Mouse (Mus musculus): ENCODE measurements around the gene Nckipsd.

DNA sequence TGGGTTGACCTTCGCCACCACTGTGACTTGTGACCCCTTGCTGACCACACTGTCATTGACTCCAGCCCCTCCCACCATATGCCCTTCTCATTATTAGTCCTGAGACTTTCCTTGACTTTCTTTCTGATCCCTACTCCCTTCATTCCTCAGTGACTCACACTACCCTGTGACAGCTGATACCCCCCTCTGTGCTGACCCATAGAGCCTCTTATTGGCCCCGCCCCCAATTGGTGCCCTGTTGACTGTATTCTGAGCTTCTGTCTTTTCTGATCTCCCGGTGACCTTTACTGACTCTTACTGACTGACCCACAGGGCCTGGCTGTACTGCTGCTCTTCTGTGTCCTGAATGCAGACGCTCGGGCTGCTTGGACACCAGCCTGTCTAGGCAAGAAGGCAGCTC lies 37.2 kb downstream of the Nckipsd start:
- TF ChIP-seq POLR2A (IDR thresholded peaks at IDR 0.05; ENCODE audit: extremely low read depth, insufficient read depth, low read length), result no peak
- no peak for TF ChIP-seq CTCF (IDR thresholded peaks at IDR 0.05; ENCODE audit: low read depth, low read length)

All from liver, adult 2 months (tissue).